Mouse (Mus musculus) bone marrow, adult 2 months (tissue): ENCODE measurements at regions not wholly inside any gene's neighbourhood (a gene's known extent, or its start where the extent isn't known, plus 50 kb on each side); places are given as distances from the start of the nearest gene placed in this dataset.

Experiments
- CTCF ChIP-seq: fragments of 200-500 bp; IDR thresholded peaks from 2 replicates; pipeline ENCODE4 v1.5.1; 2011; ENCODE audit warnings: low read length, control low read depth; ENCODE audit not compliant: control insufficient read depth, insufficient read depth
- POLR2A ChIP-seq: fragments of 200-500 bp; IDR thresholded peaks from 2 replicates; pipeline ENCODE4 v1.6.1; 2011; ENCODE audit warnings: low read depth, mild to moderate bottlenecking, control low read depth, low read length, borderline replicate concordance; ENCODE audit not compliant: control insufficient read depth

DNA sequence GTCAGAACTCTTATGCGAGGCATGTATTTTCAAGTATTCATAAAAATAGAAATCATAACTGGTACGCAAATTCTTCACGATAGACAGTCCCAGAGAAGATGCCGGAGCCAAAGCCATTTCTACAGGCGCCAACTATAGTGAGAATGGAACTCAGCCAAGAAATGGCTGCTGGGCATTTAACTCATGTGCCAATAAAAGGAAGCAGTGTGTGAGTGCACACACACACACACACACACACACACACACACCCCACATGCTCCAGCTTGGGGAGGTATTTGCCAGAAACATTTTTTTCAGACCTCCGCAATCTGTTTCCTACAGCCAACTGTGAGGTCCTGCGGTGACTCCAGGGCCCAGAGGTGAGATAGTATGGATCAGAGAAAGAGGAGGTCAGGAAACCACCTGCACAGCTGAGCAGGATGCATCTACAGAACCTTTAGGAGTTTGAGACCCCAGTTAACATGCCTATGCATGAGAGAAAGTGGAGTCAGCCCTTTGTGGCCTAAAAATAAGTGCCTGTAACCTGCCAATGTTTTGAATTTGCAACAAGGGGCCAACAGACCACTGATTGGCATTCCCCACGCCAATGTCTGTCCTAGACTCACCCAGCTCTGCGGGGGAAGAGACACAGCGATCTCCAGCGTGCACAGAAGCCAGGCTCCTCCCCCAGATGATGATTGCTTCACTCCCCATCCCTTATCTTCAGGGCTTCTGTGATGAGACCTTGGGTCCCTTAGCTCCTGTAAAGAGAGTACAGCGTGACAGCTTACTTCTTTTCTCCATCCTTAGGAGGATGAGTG is 262.1 kb upstream of the Sp8 start:
- TF ChIP-seq CTCF, result no peak
- no peak for TF ChIP-seq POLR2A
